Mouse (Mus musculus) layer of hippocampus, adult 2 months (tissue): ENCODE results near the gene Cdc42ep5. TPM values are rescaled to one million over a fixed set of nuclear protein-coding genes. Genes with fewer than 3 reads are reported as not detected.
A peak's percentile ranks its signal among the peaks of the same experiment; 100 is the strongest.
"Not testable (repeated sequence)": the region's sequence is repeated elsewhere in the genome, so short reads cannot be mapped to it uniquely, and the experiment has no call there.

Source experiments
- DNase-seq, 2 experiments: peaks; one replicate each; pipeline ENCODE4 v3.0.0; 2022; ENCODE audit warnings: low spot score in 2 of 2
- H3K27ac ChIP-seq: fragments of 200-600 bp; 2 replicates; pipeline ENCODE4 v1.8.1; 2022
- H3K4me3 ChIP-seq: fragments of 200-600 bp; 2 replicates; pipeline ENCODE4 v1.8.1; 2022; ENCODE audit warnings: mild to moderate bottlenecking
- CTCF ChIP-seq: fragments of 200-600 bp; conservative IDR thresholded peaks from 2 replicates; pipeline ENCODE4 v1.8.1; 2022; ENCODE audit warnings: antibody characterized with exemption, mild to moderate bottlenecking, moderate library complexity
- long read RNA-seq, 2 experiments: library from polyadenylated mRNA; stranded (forward); transcript quantifications; one replicate each; pipeline ENCODE4 v2.0.0; 2021; ENCODE audit warnings: borderline mapping rate in 2 of 2
- total RNA-seq, 2 experiments: library from RNA; stranded (reverse); gene quantifications; 2 replicates each; pipeline ENCODE4 v1.2.3; 2021

Gene Cdc42ep5
- total RNA-seq: 1 to 10 TPM; 1.1 to 1.7 TPM
- long read RNA-seq, experiment 1, partial matches to known transcripts: 0 of 1 reads
- long read RNA-seq, experiment 1, other reads (novel, unspliced or antisense): 0 of 1 reads
- long read RNA-seq, experiment 2: 0 reads

- no peak for DNase-seq
- Histone ChIP-seq H3K4me3 (peak within 1 kb of the TSS; percentile 43), H3K27ac (peak within 1 kb of the TSS; percentile 28; the same call in 1 of the 2 replicates)
- TF ChIP-seq CTCF: no peak
Measured at GRCm38 (mm10) chr7:4164090-4164910, at the start of gene Cdc42ep5. Cdc42ep5 (minus strand) TSS chr7:4164860.

DNA sequence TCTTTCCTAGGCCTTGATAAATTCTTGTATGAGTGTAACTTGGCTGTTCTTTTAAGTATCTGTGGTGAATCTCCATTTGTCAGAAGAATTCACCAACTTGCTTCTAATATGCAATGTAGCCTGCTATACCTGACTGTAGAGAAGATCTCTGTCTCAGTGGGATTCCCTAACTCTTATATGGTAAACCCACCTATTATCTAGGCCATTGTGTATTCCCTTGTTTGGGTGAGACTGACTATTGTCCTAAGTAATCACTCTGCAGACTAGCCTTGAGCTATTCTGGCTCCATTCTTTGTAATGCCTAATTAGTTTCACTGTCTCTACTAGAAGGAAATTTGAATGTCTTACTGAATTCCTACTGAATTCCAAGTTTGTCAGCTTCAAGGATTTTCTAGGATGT lies 48.8 kb upstream of the Cdc42ep5 start:
- not testable (repeated sequence) for DNase-seq, H3K4me3 ChIP-seq, H3K27ac ChIP-seq

GRCm38 (mm10) chr7:4208626-4209025 lies 44.0 kb upstream of the Cdc42ep5 start:
- DNase-seq: no peak
- Histone ChIP-seq H3K27ac (no peak overlapping the region), H3K4me3 (no peak overlapping the region)
- peak; percentile 35 for TF ChIP-seq CTCF

GRCm38 (mm10) chr7:4207126-4207525 lies 42.5 kb upstream of the Cdc42ep5 start:
- no peak for TF ChIP-seq CTCF
- Histone ChIP-seq H3K4me3 (no peak overlapping the region), H3K27ac (no peak overlapping the region)
- DNase-seq: no peak

DNA sequence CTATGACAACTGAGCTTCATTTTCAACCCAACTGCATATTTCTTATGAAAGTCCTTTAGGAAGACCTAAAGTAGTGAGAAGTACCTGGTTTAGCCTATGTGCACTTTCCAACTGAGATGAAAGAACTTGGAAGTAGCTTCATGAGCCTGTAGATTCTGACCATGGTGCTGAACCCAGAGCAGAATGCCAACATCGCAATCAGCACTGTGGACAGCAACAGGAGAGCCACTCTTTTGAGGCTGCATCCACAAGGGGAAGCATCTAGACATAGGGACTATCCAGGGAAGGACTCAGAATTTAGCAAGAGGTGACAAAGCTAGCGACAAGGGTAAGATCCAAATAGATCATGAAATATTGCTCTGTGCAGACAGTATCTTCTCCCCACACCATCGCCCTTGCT lies 13.8 kb upstream of the Cdc42ep5 start:
- H3K4me3 ChIP-seq: no peak overlapping the region
- no peak for DNase-seq
- no peak overlapping the region for H3K27ac ChIP-seq
- no peak for TF ChIP-seq CTCF

- no peak overlapping the region for H3K4me3 ChIP-seq
- no peak overlapping the region for H3K27ac ChIP-seq
- no peak for TF ChIP-seq CTCF
- DNase-seq: no peak
Measured at GRCm38 (mm10) chr7:4170193-4170938, 5.7 kb upstream of the Cdc42ep5 start.

GRCm38 (mm10) chr7:4167098-4167497 lies 2.4 kb upstream of the Cdc42ep5 start:
- no peak for DNase-seq
- H3K27ac ChIP-seq: no peak overlapping the region
- no peak for TF ChIP-seq CTCF
- no peak overlapping the region for H3K4me3 ChIP-seq

DNA sequence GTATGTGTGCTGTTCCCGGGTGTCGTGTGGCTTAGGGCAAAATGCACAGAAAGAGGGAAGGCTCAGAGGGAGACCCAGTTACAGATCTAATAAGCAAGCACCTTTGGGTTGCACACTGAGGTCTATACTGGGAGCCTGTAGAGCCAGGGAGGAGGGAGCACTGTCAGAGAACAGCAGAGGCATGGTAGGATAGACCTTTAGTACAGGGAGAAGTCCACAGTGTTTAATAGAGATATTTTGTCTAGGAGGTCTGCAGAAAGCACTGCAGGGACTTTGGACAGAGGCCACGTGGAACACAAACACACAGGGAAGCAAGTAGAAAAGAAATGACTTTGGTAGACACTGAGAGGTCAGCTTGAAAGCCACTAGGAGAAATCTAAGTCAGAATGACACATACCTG lies 626 bp upstream of the Cdc42ep5 start:
- no peak for TF ChIP-seq CTCF
- H3K27ac ChIP-seq: no peak overlapping the region
- DNase-seq: no peak
- no peak overlapping the region for H3K4me3 ChIP-seq

DNA sequence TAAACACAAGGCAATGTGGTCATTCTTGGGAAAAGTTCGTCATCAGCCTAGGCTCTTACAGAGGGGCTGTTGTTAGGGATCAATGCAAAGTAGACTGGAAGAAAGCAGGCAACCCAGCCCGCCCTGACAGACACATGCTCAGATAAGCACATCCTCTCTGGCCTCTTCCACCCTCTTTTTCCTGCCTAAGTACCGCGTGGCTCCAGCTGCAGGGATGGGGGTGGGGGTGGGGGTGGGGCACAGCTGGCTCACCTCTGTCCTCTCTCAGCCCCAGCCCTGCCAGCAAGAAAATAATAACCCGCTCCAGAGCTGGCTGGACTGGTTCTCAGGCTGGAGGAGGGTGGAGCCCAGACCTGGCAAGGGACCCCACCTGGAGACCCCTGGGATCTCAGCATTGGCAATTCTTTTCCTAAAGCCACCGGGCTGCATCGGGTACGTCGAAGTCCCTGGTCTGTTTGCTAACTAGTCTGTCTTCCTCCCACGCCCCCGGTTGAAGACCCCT lies 1.0 kb downstream of the Cdc42ep5 start:
- Histone ChIP-seq H3K4me3 (peak overlapping the region; percentile 43; the same call in 1 of the 2 replicates), H3K27ac (peak overlapping the region; percentile 28; the same call in 1 of the 2 replicates)
- DNase-seq: no peak
- no peak for TF ChIP-seq CTCF

- DNase-seq: not testable (repeated sequence)
Measured at GRCm38 (mm10) chr7:4161596-4161995, 3.1 kb downstream of the Cdc42ep5 start.

GRCm38 (mm10) chr7:4154976-4155375 lies 9.7 kb downstream of the Cdc42ep5 start:
- H3K27ac ChIP-seq: no peak overlapping the region
- H3K4me3 ChIP-seq: no peak overlapping the region
- TF ChIP-seq CTCF: no peak
- no peak for DNase-seq

More at GRCm38 (mm10) chr7:4161596-4161995, 3.1 kb downstream of the Cdc42ep5 start:
- H3K4me3 ChIP-seq, H3K27ac ChIP-seq: not testable (repeated sequence)
- peak; percentile 36 for TF ChIP-seq CTCF

- no peak for TF ChIP-seq CTCF
- Histone ChIP-seq H3K4me3 (no peak overlapping the region), H3K27ac (no peak overlapping the region)
- no peak for DNase-seq
Measured at GRCm38 (mm10) chr7:4154356-4154755, 10.3 kb downstream of the Cdc42ep5 start.

- no peak overlapping the region for H3K27ac ChIP-seq
- no peak for TF ChIP-seq CTCF
- no peak for DNase-seq
Measured at GRCm38 (mm10) chr7:4151241-4151640, 13.4 kb downstream of the Cdc42ep5 start.

More at GRCm38 (mm10) chr7:4151241-4151640, 13.4 kb downstream of the Cdc42ep5 start:
- H3K4me3 ChIP-seq: peak overlapping the region; percentile 98
